In genomic region chr17:73034420-73034819, GRCm38 (mm10) we compare ENCODE assay signal across 10 mouse cellular contexts.
A peak's percentile ranks its signal among the peaks of the same experiment; 100 is the strongest.
DNase-seq lines count a peak whose midpoint lies in the region; ATAC-seq and TF ChIP-seq lines count a peak whose summit lies in the region.
"Had no signal": no experiment of that assay in that cellular context is flagged by ENCODE, and none has a peak within 500 bp of the region (broad histone marks: within the 10 kb centered on the region; RNA-seq: fewer than 3 reads in every experiment).

No protein-coding gene starts in this region.

- no peaks in the 10 kb centered on the region for H3K9me3 ChIP-seq in intestine, postnatal 0 days (ENCODE audit: control insufficient read depth)
- H3K9me3 ChIP-seq in neural tube, embryonic 15.5 days (replicated peaks): no peaks in the 10 kb centered on the region
- H3K9me3 ChIP-seq in forebrain, embryonic 15.5 days: no peaks in the 10 kb centered on the region
- H3K9me3 ChIP-seq: hindbrain, embryonic 13.5 days had no signal

- no peak; the same call in none of the 2 replicates for TF ChIP-seq CTCF in intestine, postnatal 0 days (IDR thresholded peaks at IDR 0.05; ENCODE audit: low read depth)

- 62% methylated on average over 3 of the region's 3 CpGs for WGBS in intestine, postnatal 0 days
- 96% methylated on average over 3 of the region's 3 CpGs for WGBS in neural tube, embryonic 15.5 days
- WGBS in forebrain, embryonic 15.5 days: 84% methylated on average over 3 of the region's 3 CpGs

- H3K4me2 ChIP-seq in intestine, postnatal 0 days (replicated peaks; ENCODE audit: low read depth): no peak overlapping the region
- H3K4me2 ChIP-seq in neural tube, embryonic 15.5 days: no peak overlapping the region
- H3K4me2 ChIP-seq in forebrain, embryonic 15.5 days (replicated peaks): no peak overlapping the region
- H3K4me2 ChIP-seq: hindbrain, embryonic 13.5 days had no signal

- peak; percentile 97 for DNase-seq in heart, adult 11 months
- no peak for DNase-seq in heart, postnatal 4 days
- DNase-seq in lung, postnatal 36 days: peak; percentile 77
- DNase-seq in retina, postnatal 1 day: no peak

- no peaks in the 10 kb centered on the region for H3K27me3 ChIP-seq in intestine, postnatal 0 days (replicated peaks; ENCODE audit: control insufficient read depth, insufficient read depth, low read length)
- H3K27me3 ChIP-seq in neural tube, embryonic 15.5 days (replicated peaks): no peaks in the 10 kb centered on the region
- no peaks in the 10 kb centered on the region for H3K27me3 ChIP-seq in forebrain, embryonic 15.5 days

- peak overlapping the region; percentile 76; the same call in 1 of the 2 replicates for H3K27ac ChIP-seq in intestine, postnatal 0 days (ENCODE audit: low read depth, low read length)
- no peak overlapping the region for H3K27ac ChIP-seq in neural tube, embryonic 15.5 days (replicated peaks)
- no peak overlapping the region for H3K27ac ChIP-seq in forebrain, embryonic 15.5 days (replicated peaks)
- H3K27ac ChIP-seq: hindbrain, embryonic 13.5 days had no signal

- no peaks in the 10 kb centered on the region for H3K36me3 ChIP-seq in intestine, postnatal 0 days (ENCODE audit: control insufficient read depth, insufficient read depth)
- no peaks in the 10 kb centered on the region for H3K36me3 ChIP-seq in neural tube, embryonic 15.5 days
- no peaks in the 10 kb centered on the region for H3K36me3 ChIP-seq in forebrain, embryonic 15.5 days
- H3K36me3 ChIP-seq: hindbrain, embryonic 13.5 days had no signal

- 0 out of 2 replicates have a peak overlapping the region, but pooled peaks have one; percentile 3 for H3K9ac ChIP-seq in intestine, postnatal 0 days (ENCODE audit: low read depth, low read length)
- H3K9ac ChIP-seq in neural tube, embryonic 15.5 days (replicated peaks): no peak overlapping the region
- no peak overlapping the region for H3K9ac ChIP-seq in forebrain, embryonic 15.5 days (replicated peaks)
- H3K9ac ChIP-seq: hindbrain, embryonic 13.5 days had no signal

- ATAC-seq in CD4-positive, CD25-positive, alpha-beta regulatory T cell, adult 4 months: peak; percentile 85
- ATAC-seq in intestine, postnatal 0 days: no peak
- ATAC-seq in neural tube, embryonic 15.5 days (ENCODE audit: low FRiP score): no peak
- ATAC-seq in forebrain, embryonic 15.5 days (replicated peaks): no peak
- ATAC-seq: midbrain, embryonic 16.5 days had no signal

- no peak overlapping the region for H3K4me3 ChIP-seq in intestine, postnatal 0 days (ENCODE audit: low read depth, low read length)
- no peak overlapping the region for H3K4me3 ChIP-seq in neural tube, embryonic 15.5 days (replicated peaks)
- no peak overlapping the region for H3K4me3 ChIP-seq in forebrain, embryonic 15.5 days
- H3K4me3 ChIP-seq: hindbrain, embryonic 13.5 days had no signal

- H3K4me1 ChIP-seq in intestine, postnatal 0 days (replicated peaks; ENCODE audit: control insufficient read depth, insufficient read depth, low read length): peaks cover 12% of the 10 kb centered on the region
- H3K4me1 ChIP-seq in neural tube, embryonic 15.5 days: peaks cover 4% of the 10 kb centered on the region; the same call in 1 of the 2 replicates
- H3K4me1 ChIP-seq in forebrain, embryonic 15.5 days: no peaks in the 10 kb centered on the region
- H3K4me1 ChIP-seq: hindbrain, embryonic 13.5 days had no signal

Comparison
In these comparisons a context has a peak if more than half of its experiments do, and no peak if none do; other contexts are left out.
1. DNase-seq: peak in heart, adult 11 months (single experiment) and lung, postnatal 36 days (single experiment); none in heart, postnatal 4 days (single experiment) and retina, postnatal 1 day (single experiment).